Mouse (Mus musculus): Measurements from ENCODE around the gene Phldb3.

DNA sequence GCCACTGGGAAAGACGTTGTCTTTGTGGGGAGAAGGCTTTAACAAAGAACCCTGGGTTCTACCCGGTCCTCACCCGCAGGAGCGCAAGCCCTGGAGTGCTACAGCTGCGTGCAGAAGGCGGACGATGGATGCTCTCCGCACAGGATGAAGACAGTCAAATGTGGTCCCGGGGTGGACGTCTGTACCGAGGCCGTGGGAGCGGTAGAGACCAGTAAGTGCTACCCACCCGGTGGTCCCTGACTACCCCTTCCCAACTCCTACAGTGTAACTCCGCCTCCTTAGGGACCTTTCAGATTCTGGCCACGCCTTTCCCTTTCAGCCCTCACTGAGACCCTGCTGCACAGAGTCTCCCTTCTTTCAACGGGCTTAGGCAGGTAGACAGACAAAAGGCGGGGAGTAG is 26.5 kb downstream of the Phldb3 start:
- no peak for TF ChIP-seq CTCF (IDR thresholded peaks at IDR 0.05; ENCODE audit: insufficient read depth, low read length)
- no peak for TF ChIP-seq POLR2A (IDR thresholded peaks at IDR 0.05; ENCODE audit: borderline replicate concordance, extremely low read depth, low read depth, low read length)
